Mouse (Mus musculus) kidney, adult 9 months (tissue): Measurements from ENCODE around the gene Nacc2.

ENCODE experiments used
- DNase-seq: peaks from one replicate; pipeline ENCODE4 v3.0.0; 2022

Gene Nacc2

GRCm38 (mm10) chr2:26139034-26139544 is 16.1 kb upstream of the Nacc2 start:
- DNase-seq: peak; percentile 30

DNA sequence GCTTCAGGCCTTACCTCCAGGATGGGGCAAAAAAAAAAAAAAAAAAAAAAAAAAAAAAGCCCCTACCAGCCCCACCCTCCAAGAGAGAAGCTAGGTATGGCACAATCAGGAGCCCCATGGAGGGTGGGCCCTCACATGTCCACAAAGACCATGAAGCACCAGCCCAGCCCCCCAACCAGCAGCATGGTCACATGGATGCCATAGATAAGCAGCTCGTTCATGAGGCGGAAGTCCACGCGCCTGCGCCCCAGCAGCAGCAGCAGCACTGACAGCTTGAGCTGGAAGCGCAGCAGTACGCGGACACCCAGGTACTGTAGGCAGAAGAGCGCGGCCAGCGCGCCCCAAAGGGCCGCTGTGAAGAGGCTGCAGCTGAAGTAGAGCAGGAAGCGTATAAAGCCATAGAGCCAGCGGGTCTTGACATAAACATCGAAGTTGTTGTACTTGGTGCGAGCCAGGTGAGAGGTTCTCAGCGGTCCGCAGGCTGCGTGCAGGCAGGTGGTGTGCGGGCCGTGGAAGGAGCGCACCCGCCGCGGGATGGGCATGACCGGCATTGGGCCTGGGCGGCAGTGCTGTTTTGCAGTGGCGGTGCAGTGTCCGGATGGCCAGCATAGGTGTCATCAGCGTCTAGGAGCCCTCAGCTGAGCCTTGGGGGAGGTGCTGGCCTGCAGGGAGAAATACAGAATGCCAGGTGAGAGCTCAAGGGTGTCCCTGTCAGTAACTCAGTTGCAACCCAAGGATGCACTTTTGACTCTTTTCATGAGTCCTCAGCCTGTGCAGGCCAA is 15.4 kb upstream of the Nacc2 start:
- peak; percentile 68 for DNase-seq

DNA sequence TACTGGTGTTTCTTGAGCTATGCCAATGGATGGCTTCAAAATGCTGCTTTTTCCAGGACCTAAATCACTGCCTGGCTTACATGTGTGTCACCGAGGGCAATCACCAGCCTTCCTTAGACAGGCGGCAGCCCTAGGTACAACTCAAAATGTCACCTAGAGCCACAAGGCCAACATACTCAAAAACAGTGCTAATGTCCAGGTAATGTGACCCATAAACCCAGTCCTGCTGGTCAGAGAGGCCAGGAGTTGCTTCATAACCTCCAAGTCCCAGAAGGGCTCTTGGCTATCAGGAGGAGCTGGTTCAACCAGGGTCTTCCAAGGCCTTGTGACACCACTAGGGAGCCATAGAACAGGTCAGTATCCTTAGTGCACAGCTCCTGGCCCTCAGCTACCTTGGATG is 11.6 kb upstream of the Nacc2 start:
- DNase-seq: no peak

GRCm38 (mm10) chr2:26132628-26133551 is 9.9 kb upstream of the Nacc2 start:
- DNase-seq: peak; percentile 95

GRCm38 (mm10) chr2:26131327-26131726 is 8.3 kb upstream of the Nacc2 start:
- DNase-seq: peak; percentile 62

- no peak for DNase-seq
Measured at GRCm38 (mm10) chr2:26129962-26130361, 6.9 kb upstream of the Nacc2 start.

- DNase-seq: no peak
Measured at GRCm38 (mm10) chr2:26129346-26129745, 6.3 kb upstream of the Nacc2 start.

- peak; percentile 80 for DNase-seq
Measured at GRCm38 (mm10) chr2:26122171-26123078, 595 bp downstream of the Nacc2 start.

DNA sequence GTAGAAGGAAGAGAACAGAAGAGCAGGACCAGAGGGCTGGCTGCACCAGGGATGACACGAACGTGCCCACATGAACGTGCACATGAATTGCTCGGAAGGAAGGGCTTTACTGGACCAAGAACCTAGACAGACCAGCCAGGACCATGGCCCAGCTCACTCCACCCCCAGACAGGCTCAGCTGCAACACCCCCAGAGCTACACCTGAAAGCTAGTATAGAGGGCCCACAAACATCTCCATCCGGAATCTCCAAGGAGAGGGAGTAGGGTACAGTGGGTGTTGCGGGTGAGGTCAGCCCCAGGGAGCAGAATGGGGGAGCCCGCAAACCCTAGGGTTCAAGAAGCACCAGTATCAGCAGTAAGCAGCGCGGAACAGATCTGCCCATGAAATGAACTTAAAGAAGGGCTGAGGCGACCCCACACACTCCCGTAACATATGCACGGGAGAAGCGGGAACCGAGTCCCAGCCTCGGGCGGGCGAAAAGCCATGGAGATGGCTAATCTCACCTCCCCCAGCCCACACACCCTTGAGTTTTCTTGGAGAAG is 1.4 kb downstream of the Nacc2 start:
- DNase-seq: no peak

GRCm38 (mm10) chr2:26119626-26120025 is 3.4 kb downstream of the Nacc2 start:
- DNase-seq: no peak

DNA sequence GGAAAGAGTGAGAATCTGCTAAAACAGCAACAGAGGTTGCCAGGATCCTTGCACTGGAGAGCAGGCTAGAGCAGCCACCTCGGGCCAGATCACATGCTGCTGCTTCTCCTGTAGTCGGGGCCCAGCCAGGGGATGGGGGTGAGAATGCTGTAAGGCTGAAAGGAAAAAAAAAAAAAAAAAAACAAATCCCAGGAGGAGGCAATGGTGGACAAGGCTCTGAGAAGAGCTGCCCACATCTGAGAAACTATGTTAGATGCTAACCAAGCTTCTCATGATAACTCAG is 3.8 kb downstream of the Nacc2 start:
- no peak for DNase-seq

DNA sequence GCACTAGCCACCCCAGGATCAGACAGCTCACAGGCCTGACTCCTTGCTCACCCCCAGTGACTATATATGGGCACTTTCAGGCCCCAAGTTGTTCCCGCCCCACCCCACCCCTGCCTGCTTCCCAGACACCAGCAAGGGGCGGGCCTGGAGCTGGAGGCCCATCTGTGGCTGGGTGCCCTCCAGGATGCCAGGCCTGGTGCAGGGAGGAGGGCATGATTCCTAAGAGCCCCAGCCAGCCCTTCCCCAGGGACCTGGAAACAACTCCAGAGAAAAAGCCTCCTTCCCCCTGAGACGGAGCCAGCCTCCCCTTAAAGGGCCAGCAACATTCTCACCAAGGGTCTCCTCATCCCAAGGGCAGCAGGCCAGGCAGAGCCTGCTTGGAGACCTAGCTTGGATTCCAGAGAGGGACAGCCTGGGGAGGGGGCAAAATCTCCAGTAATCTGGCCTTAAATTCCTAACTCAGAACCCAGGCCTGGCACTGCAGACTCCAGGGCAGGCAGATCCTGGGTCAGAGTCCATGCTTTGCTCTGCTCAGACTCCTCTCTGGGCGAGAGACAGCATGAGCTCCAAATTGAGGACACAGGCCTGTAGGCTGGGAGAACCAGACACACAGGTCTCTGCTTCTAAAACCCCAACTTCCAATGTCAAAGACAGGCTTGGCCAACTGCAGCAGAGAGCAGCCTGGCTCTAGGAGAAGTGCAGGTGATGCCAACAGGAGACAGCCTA is 4.3 kb downstream of the Nacc2 start:
- peak; percentile 76 for DNase-seq

GRCm38 (mm10) chr2:26117580-26117979 is 5.4 kb downstream of the Nacc2 start:
- DNase-seq: no peak

- DNase-seq: no peak
Measured at GRCm38 (mm10) chr2:26116550-26116949, 6.5 kb downstream of the Nacc2 start.

DNA sequence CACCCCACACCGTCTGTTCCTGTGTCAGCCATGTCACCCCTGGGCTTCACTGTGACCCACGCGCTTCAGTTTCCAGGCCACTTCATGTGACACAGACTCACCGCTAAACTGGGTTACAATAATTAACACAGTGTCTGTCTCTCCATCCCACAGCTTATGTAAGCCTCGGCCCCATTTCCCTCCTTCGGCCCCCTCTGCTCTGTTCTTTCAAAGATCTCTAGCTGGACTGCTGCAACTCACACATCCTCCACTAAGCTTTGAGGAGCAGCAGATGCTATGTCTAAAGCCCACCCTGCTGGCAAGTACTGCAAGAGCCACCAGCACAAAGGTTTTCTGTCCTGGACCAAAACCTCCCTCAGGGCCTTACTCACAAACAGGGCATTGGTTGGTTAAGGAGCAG is 7.8 kb downstream of the Nacc2 start:
- no peak for DNase-seq

- no peak for DNase-seq
Measured at GRCm38 (mm10) chr2:26108237-26108636, 14.8 kb downstream of the Nacc2 start.

- DNase-seq: no peak
Measured at GRCm38 (mm10) chr2:26107011-26107410, 16.0 kb downstream of the Nacc2 start.

GRCm38 (mm10) chr2:26106233-26106632 is 16.8 kb downstream of the Nacc2 start:
- DNase-seq: no peak

GRCm38 (mm10) chr2:26100296-26100695 is 22.7 kb downstream of the Nacc2 start:
- no peak for DNase-seq

DNA sequence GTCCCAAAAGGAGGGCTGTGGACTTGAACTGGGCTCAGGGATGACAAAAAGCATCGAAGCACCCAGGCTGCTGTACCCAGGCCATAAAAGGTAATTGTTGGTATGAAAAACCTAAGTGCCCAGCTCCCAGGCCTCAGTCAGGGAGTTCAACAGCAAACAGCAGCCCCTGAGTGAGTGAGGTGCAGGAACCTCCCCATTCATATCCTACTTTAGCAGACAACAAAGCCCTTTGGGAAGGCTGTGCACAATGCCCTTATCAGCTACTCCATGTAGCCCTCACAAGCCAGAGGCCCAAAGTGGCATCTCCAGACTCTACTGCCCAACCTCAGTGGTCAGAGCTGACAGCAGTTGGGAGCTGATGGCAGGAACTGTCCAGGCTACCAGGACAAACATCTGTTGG is 23.2 kb downstream of the Nacc2 start:
- DNase-seq: no peak

DNA sequence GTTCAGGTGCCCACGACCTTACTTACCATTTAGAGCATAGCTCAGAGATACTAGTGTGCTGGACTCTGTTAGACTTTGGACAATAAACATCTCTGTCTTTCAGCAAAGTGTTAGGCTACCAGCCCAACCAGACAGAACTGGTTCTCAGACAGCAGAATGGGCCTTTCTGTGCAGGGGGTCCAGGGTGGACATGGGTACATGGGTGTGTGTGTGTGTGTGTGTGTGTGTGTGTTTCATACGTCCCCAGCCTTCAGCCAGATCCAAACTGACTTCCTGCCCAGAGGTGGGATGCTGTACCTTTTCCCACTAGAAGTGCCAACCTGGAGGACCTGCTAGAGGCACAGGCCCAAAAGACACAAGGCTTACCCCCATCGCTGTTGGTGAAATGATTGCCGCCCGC is 23.8 kb downstream of the Nacc2 start:
- DNase-seq: no peak

- DNase-seq: peak; percentile 59
Measured at GRCm38 (mm10) chr2:26093897-26094296, 29.1 kb downstream of the Nacc2 start.
